Mouse (Mus musculus) regulatory T cell (primary cell): ENCODE measurements around the gene Samd7.
"Not testable (repeated sequence)": the region's sequence is repeated elsewhere in the genome, so short reads cannot be mapped to it uniquely, and the experiment has no call there.

ENCODE experiments used
- in situ Hi-C: fragments of 300-600 bp; cut with MboI, MseI; formaldehyde crosslinking; loops from one replicate; pipeline ENCODE4 v1.15.1; 2025; ENCODE audit warnings: high pct_unique_total_duplicates

Gene Samd7

DNA sequence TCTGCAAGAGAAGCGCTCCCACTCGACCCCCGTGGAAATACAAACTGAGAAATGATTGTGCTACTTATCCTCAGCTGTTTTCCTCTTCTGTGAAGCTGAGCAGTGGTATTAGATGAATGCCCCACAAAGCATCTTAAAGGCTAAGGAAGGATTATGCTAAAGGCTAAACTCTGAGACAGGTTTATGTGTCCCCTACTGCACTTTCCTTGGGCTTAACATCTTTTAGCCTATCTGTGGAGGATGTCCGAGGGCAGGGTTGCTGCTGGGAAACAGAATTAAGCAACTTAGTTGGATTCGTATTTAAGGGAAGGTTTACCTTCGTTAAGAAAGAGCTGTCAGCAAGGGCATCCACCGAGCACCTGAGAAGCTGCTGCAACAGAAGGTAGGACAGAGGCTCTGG lies at the start of gene Samd7:
Gene Samd7, plus strand, starts transcription at position 288 of the 400 bp plus-strand sequence.
- in situ Hi-C loops = no loop called here

GRCm38 (mm10) chr3:30696346-30696745 lies 49.7 kb upstream of the Samd7 start:
- in situ Hi-C loops = no loop called here

DNA sequence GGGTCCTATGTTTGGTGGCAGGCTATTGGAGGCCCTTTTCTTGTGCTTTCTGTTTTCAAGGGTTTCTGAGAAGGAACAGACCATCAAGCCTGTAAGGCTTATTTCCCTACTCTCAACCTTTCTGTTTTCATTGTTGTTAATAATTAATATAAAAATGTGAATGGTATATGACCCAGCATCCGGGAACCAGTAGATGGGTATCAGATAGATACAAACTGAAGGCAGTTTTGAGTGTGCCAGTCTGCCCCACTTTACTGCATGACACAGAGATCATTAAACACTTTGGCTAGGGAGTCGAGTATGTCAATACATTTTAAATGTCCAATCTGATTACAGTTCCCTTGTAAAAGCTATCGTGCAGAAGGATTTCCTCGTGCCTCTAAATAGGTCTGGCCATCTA lies 48.2 kb upstream of the Samd7 start:
- in situ Hi-C loops = no loop called here

GRCm38 (mm10) chr3:30699711-30700505 lies 46.2 kb upstream of the Samd7 start, which contains the start of gene Lrrc31:
Gene Lrrc31 (minus strand): TSS chr3:30699843.
- in situ Hi-C loops = not testable (repeated sequence)

DNA sequence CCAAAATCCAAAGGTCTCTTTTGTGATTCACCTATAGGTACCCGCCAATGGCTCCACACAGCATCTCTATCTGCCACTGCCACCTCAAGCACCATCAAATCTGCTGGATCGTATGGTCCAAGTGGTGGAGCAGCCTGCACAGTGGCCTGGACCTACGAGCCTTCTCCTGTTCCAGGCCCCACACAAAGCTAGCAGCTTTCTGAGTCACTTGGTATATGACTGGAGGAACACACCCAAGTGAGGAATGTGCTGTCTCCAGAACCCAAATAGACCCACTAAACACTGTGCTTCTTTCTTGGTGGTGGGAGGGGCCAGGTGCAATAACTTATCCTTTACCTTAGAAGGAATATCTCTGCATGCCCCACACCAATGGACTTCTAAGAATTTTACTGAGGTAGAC lies 40.1 kb upstream of the Samd7 start:
- in situ Hi-C loops = no loop called here

DNA sequence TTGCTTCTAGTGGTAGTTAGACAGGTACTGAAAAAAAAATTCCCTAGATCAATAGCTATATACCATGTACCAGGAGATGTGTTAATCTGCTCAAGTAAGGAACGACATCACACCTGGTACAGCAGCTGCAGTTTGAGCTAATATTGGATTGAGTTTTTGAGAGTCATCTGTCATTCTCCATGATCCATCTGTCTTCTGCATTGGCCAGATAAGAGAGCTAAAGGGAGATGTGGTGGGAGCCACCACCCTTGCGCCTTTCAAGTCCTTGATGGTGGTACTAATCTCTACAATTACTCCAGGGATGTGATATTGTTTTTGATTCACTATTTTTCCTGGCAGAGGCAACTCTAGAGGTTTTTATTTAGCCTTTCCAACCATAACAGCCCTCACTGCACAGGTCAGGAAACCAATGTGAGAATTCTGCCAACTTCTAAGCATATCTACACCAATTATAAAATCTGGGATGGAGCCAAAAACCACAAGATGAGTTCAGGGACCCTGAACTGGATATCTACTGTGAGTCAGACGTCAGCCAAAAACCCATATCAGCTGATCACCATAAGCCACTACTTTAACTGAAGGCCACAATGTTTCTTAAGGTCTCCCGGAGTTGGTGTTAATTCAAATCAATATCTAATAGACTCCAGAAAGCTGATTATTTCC lies 39.3 kb upstream of the Samd7 start:
- in situ Hi-C loops = no loop called here

DNA sequence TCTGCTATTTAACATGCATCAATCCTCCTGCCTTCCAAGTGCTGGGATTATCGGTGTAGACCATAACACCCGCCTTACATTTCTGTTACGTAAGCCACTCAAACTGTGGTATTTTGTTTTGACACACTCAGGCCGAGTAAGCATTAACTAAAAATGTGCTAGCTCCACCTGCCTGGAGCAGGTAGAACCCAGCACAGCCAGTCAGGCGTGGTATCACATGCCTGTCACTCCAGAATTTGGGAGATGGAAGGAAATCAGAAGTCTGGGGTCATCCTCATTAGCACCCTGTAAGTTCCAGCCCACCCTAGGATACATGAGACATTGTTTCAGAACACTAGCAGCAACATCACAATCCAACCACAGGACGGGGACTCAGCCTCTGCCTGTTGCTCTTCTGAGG lies 35.9 kb upstream of the Samd7 start:
- in situ Hi-C loops = loop anchor here (10.0 kb wide), 1 partner anchor 755 kb away; no protein-coding TSS in a partner anchor

DNA sequence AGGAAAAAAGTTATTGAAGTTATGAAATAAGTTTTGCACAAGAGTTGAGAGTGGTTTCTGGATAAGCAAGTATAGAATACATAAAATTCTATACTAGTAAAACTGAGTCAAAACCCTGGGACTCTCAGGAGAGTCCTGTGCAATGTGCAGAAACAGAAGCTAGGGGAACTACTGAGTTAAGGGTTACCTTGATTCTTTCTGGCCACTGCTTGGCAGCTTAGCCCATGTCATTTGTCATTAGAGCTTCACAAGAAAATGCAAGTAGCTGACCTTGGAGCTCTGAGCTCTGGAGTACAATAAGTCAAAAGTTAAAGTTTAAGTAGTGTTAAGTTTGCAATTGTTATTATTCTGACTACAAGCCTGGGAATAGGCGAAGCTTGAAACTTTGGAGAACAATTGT lies 32.8 kb upstream of the Samd7 start:
- in situ Hi-C loops = loop anchor here (10.0 kb wide), 1 partner anchor 751 kb away; no protein-coding TSS in a partner anchor

GRCm38 (mm10) chr3:30718649-30719048 lies 27.4 kb upstream of the Samd7 start:
- in situ Hi-C loops = loop anchor here (10.0 kb wide), 1 partner anchor 746 kb away; no protein-coding TSS in a partner anchor

- in situ Hi-C loops = no loop called here
Observed at GRCm38 (mm10) chr3:30722036-30722435, 24.1 kb upstream of the Samd7 start.

- in situ Hi-C loops = no loop called here
Observed at GRCm38 (mm10) chr3:30722461-30722860, 23.6 kb upstream of the Samd7 start.

- in situ Hi-C loops = no loop called here
Observed at GRCm38 (mm10) chr3:30723179-30723578, 22.9 kb upstream of the Samd7 start.

DNA sequence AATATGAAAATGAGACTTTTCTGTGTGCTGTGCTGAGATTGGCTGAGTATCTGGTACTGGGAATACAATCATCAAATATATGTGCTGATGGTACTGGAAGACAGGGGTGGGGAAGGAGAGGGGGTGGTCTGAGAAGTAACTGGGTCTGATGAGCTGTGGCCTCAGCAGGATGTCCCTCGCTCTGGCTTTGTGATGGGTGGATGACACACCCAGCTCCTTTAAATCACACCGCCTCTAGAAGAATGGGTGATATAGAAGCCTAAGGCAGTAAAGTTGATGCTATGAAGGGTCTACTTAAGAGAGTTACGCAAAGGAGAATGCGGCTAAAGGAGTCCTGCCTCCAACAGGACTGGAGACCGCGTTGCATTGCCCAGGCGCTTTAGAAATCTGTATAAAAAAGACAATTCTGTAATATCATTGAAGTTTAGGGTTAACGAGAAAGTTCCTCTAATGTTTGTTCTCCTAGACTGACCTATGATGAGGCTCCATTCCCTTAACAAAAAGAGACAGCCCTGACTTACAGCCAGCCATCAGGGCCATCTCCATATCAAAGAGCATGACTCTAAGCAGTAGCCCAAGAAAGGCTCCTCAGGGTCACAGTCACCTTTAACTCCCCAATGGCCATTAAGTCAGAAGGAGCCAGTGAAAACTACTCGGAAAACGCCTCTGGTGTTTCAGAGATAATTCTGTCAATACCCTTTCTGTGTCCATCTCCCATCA lies 21.8 kb upstream of the Samd7 start:
- in situ Hi-C loops = no loop called here

DNA sequence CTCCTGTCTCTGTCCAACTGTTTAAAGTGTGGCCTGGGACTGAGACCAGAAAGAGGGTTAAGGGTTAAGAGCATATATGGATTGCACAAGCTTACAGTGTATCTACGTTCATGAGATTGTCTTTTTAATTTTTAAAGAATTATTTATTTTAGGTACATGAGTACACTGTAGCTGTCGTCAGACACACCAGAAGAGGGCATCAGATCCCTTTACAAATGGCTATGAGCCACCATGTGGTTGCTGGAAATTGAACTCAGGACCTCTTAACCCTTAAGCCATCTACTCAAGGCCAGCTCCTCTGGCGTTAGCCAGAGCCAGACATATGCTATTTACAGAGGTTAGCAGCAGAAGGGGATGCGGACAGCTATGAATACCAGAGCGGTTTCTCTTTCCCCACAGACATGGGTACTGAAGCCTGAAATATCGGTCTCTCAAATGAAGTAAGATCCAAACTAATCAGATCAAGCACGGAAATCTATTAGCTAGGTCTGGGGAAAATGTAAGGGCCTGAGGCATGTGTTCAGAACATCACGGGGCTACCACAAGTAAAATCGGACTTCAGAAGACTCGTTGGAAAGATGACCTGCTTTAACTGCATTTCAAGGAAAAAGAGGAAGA lies 21.1 kb upstream of the Samd7 start:
- in situ Hi-C loops = no loop called here

- in situ Hi-C loops = no loop called here
Observed at GRCm38 (mm10) chr3:30725514-30725913, 20.6 kb upstream of the Samd7 start.

DNA sequence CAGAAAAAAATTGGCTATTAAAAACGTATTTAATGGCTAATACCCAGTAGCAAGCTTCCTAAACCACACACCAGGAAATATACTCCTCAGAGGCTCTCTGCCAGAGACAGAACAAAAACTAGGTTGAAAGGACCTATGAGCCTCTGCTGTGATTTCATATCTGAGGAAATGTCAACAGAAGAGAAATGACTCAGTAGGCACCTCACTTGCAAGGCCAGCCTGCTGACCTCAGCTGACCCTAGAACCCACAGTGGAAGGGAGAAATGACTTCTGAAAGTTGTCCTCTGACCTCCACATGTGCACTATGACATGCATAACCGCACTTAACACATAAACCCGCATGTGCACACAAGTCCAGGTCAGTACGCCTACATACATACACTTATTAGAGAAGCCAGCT lies 18.9 kb upstream of the Samd7 start:
- in situ Hi-C loops = no loop called here

DNA sequence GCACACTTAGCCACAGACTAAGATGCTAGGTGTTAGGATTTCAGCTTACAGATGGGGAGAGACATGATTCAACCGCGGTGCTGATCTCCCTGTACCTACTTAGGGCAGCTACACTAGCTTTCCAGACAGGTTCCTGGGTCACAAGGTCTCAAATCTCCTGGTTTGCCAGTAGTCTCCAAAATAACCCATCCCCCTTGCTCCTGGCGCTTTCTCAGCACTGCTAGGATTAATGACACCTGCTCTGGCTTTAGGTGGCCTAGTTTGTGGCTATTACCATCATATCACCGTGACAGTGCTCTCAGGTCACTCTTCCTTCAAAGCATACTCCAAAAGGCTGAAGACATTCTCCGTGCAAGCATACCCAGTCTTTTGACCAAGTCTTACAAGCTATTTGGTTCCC lies 17.0 kb upstream of the Samd7 start:
- in situ Hi-C loops = no loop called here

DNA sequence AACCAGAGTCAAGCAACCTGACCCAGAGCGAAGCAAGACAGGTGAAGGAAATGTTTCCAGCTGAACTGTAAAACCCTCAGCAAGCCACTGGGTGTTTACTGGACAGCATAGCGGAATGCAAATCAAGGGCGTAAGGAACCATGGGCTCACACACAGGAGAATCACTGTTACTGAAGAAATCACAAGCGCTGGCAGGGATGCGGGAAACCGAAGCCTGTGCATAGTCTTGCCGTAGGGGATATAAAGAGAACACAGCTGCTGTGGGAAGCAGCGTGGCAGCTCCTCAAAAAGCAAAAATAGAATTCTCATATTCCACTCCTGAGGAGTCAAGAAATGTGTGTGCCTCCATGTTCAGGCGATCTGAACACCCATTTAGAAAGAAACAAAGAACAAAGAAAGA lies 9.3 kb upstream of the Samd7 start:
- in situ Hi-C loops = no loop called here

DNA sequence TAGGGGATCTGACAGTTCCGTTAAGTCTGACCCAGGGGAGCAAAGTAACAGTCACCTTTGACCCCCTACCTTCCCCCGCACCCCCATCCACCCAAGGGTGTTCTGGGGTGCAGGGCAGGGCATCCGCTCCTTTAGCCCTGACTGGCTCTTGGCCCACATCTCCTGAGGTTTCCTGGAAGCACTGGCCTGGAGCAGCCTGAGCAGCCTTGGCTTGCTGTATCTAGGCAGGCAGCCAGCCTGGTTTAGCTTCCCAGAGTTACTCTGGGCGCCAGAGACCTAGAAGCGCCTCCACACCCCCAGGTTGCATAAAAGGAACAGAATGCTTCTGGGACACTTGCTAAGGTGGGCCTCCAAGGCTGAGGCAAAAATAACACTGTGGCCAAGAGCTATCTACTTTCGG lies 4.8 kb upstream of the Samd7 start:
- in situ Hi-C loops = no loop called here

DNA sequence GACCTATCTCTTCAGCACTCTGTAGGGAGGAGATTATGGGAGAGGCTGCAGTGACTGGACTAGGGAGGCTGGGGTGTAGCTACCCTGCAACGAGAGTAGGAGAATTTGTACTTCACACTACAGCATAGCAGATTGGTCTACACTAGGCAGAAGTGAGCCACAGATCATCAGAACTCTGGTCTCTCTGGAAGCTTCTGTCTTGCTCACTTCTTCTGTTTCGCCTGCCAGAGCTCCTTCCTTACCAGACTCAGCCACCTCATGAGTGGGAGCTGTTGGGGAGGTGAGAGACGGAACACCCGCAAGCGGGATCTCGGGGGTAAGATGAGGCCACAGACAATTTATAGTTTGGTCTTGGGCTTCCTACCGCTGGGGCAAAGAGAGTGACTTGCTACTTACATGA lies 3.2 kb upstream of the Samd7 start:
- in situ Hi-C loops = no loop called here

GRCm38 (mm10) chr3:30748316-30748715 lies 2.2 kb downstream of the Samd7 start:
- in situ Hi-C loops = no loop called here

GRCm38 (mm10) chr3:30754696-30755095 lies 8.6 kb downstream of the Samd7 start:
- in situ Hi-C loops = no loop called here
